Mouse (Mus musculus): ENCODE data around the gene Abr. TPM values are rescaled to one million over a fixed set of nuclear protein-coding genes. Genes with fewer than 3 reads are reported as not detected.
A peak's percentile ranks its signal among the peaks of the same experiment; 100 is the strongest.

Abr gene
- polyA plus RNA-seq, 1 experiment from 2014 or later: 44.9 TPM

DNA sequence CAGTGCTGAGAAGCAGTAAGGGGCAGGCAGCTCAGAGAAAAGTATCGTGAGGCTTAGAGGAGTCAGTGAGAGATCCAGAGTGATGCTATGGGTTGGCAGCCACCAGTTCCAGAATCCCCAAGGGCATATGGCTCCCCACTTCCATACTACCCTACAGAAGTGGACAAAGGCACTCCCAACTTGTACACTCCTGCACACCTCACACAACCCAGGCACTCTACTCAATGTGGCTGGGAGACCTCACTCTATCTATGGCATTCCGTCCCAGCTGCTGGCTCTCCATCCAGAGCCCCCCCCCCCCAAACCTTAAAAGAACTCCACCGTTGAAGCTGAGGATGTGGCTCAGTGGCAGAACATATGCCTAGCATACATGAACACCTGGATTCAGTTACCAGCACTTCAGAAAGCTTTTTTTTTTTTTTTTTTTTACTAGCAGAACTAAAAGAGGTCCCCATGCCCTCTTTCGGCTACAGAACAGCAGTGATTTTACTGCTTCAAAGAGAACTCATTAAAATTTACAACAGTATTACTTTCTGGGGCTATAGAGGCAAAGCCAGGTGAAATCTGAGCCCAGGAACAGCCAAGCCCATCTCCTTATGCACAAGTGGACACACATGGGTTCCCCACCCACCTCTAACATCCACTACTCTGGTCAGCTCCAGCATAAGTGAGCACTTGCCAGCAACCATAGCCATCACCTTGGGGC lies 96.3 kb downstream of the Abr start:
- Histone ChIP-seq H3K9ac (ENCODE audit: low read length) (no peak overlapping the region), H3K4me1 (ENCODE audit: control insufficient read depth, insufficient read depth, low read length) (peaks cover 8% of the 10 kb centered on the region), H3K36me3 (ENCODE audit: control insufficient read depth, insufficient read depth, low read length) (no peaks in the 10 kb centered on the region), H3K9me3 (ENCODE audit: control insufficient read depth, low read length) (no peaks in the 10 kb centered on the region), H3K27me3 (ENCODE audit: control insufficient read depth, insufficient read depth, low read length) (no peaks in the 10 kb centered on the region), H3K4me3 (ENCODE audit: low read depth, low read length) (no peak overlapping the region), H3K4me2 (ENCODE audit: low read depth) (no peak overlapping the region), H3K27ac (ENCODE audit: low read depth, low read length) (no peak overlapping the region)
- ATAC-seq (ENCODE audit: insufficient read depth, low FRiP score, low TSS enrichment) (no peak), DNase-seq (ENCODE audit: low spot score) (no peak)
- WGBS: 64% methylated on average over 4 of the region's 4 CpGs

DNA sequence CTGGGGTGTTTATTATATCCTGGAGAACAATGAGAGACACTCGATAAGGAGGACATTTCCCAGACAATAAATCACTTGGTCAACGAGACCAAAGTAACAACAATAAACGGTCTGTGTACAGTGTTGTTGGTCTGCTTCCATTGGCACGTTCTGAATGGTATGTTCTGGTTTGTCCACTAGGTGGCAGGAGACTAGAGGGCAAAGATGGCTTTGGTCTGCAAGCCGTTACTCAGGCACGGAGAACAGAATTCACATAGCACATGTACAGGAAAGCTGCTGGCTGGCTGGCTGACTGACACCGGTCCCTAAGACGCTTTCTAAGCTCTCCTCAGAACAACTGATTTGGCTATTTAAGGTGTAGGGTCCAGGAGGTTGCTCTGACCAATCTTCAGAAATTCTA lies 97.2 kb downstream of the Abr start:
- H3K9ac ChIP-seq (ENCODE audit: low read length): no peak overlapping the region
- no peaks in the 10 kb centered on the region for H3K9me3 ChIP-seq (ENCODE audit: control insufficient read depth, low read length)
- no peak overlapping the region for H3K27ac ChIP-seq (ENCODE audit: low read depth, low read length)
- WGBS: 14% methylated on average over 8 of the region's 8 CpGs
- ATAC-seq (ENCODE audit: insufficient read depth, low FRiP score, low TSS enrichment): peak; percentile 61; the same call in 1 of the 2 replicates
- H3K4me3 ChIP-seq (ENCODE audit: low read depth, low read length): no peak overlapping the region
- no peaks in the 10 kb centered on the region for H3K27me3 ChIP-seq (ENCODE audit: control insufficient read depth, insufficient read depth, low read length)
- DNase-seq (ENCODE audit: low spot score): peak; percentile 66
- peaks cover 8% of the 10 kb centered on the region for H3K4me1 ChIP-seq (ENCODE audit: control insufficient read depth, insufficient read depth, low read length)
- no peak overlapping the region for H3K4me2 ChIP-seq (ENCODE audit: low read depth)
- H3K36me3 ChIP-seq (ENCODE audit: control insufficient read depth, insufficient read depth, low read length): no peaks in the 10 kb centered on the region

DNA sequence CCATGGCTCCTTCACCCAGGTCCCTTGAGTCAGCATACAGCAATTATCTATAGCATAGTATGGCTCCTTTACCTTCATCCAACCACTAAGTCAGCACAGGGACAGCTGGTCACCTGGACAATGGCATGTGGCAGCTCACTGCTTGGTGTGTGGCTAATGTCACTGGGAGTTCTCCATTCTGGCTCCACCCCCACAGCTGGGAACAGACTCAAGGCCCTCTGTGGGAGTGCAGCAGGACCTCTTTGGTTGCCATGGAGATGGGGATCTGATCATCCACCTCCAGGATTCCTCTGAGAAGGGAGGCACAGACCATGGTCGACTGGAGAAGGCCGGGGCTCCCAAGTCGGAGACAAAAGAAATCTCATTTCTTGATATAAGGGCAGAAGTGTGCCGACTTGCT lies 98.8 kb downstream of the Abr start:
- ATAC-seq (ENCODE audit: insufficient read depth, low FRiP score, low TSS enrichment): peak; percentile 65; the same call in 1 of the 2 replicates
- Histone ChIP-seq H3K4me1 (ENCODE audit: control insufficient read depth, insufficient read depth, low read length) (peaks cover 8% of the 10 kb centered on the region), H3K9ac (ENCODE audit: low read length) (no peak overlapping the region), H3K36me3 (ENCODE audit: control insufficient read depth, insufficient read depth, low read length) (no peaks in the 10 kb centered on the region), H3K4me2 (ENCODE audit: low read depth) (no peak overlapping the region), H3K9me3 (ENCODE audit: control insufficient read depth, low read length) (no peaks in the 10 kb centered on the region), H3K4me3 (ENCODE audit: low read depth, low read length) (no peak overlapping the region), H3K27ac (ENCODE audit: low read depth, low read length) (no peak overlapping the region), H3K27me3 (ENCODE audit: control insufficient read depth, insufficient read depth, low read length) (no peaks in the 10 kb centered on the region)
- 24% methylated on average over 4 of the region's 4 CpGs for WGBS
- DNase-seq (ENCODE audit: low spot score): peak; percentile 65

DNA sequence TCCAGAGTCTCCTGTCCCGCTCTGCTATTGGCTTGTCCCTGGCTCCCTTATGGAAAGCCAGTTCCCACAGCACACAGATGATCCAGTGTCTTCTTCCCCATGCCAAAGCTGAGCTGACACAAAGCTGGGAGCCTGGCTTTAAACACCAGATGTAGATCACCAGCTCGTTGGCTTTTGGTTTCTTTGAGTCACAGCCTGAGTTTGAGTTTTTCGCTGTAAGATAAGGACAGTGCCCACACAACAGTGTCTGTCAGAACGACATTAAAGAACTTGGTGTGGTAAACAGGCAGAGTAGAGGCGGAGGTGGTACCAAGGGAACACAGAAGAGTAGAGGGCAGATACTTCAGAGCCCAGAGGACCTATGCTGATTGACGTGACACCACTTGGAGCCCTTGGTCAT lies 101.2 kb downstream of the Abr start:
- Histone ChIP-seq H3K4me3 (ENCODE audit: low read depth, low read length) (no peak overlapping the region), H3K27ac (ENCODE audit: low read depth, low read length) (no peak overlapping the region), H3K27me3 (ENCODE audit: control insufficient read depth, insufficient read depth, low read length) (no peaks in the 10 kb centered on the region), H3K4me1 (ENCODE audit: control insufficient read depth, insufficient read depth, low read length) (peaks cover 8% of the 10 kb centered on the region), H3K9me3 (ENCODE audit: control insufficient read depth, low read length) (no peaks in the 10 kb centered on the region), H3K9ac (ENCODE audit: low read length) (no peak overlapping the region), H3K36me3 (ENCODE audit: control insufficient read depth, insufficient read depth, low read length) (no peaks in the 10 kb centered on the region), H3K4me2 (ENCODE audit: low read depth) (no peak overlapping the region)
- WGBS: 92% methylated on average over 6 of the region's 6 CpGs
- DNase-seq (ENCODE audit: low spot score) (no peak), ATAC-seq (ENCODE audit: insufficient read depth, low FRiP score, low TSS enrichment) (no peak)

DNA sequence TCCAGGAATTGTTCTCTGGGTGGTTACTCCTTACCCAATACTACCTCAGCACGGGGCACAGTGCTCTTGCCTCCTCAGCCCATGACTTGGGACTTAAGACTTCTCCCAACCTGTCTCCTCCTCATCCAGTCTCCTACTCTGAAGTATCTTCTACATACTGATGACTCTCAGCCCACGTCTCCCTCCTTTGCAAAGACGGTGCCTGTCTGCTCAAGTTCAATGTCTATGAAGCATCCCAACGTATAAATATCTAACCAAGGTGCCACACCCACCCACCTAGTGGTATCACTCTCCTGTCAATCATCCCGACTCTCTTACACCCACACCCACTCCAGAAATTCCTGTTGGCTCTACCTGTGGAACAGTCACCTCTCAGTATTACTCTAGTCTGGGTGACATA lies 103.5 kb downstream of the Abr start:
- Histone ChIP-seq H3K4me2 (ENCODE audit: low read depth) (no peak overlapping the region), H3K9ac (ENCODE audit: low read length) (no peak overlapping the region), H3K9me3 (ENCODE audit: control insufficient read depth, low read length) (no peaks in the 10 kb centered on the region), H3K4me1 (ENCODE audit: control insufficient read depth, insufficient read depth, low read length) (peaks cover 5% of the 10 kb centered on the region), H3K4me3 (ENCODE audit: low read depth, low read length) (no peak overlapping the region), H3K27ac (ENCODE audit: low read depth, low read length) (no peak overlapping the region), H3K27me3 (ENCODE audit: control insufficient read depth, insufficient read depth, low read length) (no peaks in the 10 kb centered on the region), H3K36me3 (ENCODE audit: control insufficient read depth, insufficient read depth, low read length) (no peaks in the 10 kb centered on the region)
- 92% methylated on average over 5 of the region's 5 CpGs for WGBS
- no peak for DNase-seq (ENCODE audit: low spot score)
- ATAC-seq (ENCODE audit: insufficient read depth, low FRiP score, low TSS enrichment): no peak

DNA sequence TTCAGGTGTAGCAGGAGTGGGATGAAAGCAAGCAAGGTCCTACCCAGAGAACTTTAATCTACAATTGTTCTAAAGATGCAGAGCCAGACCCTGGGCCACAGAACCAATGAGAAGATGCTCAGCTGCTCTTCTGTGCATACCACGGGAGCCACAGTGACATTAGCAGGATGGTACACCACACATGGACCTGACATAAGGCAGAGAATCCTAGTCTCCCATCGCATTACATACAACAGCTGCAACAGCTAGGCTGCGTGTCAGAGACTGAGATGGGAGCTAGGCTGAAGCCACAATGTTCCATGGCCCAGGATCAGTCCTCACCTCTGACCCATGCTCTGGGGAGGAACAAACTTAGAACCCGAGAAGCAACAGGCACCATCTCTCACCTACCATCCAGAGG lies 104.0 kb downstream of the Abr start:
- Histone ChIP-seq H3K9me3 (ENCODE audit: control insufficient read depth, low read length) (no peaks in the 10 kb centered on the region), H3K27ac (ENCODE audit: low read depth, low read length) (no peak overlapping the region), H3K4me2 (ENCODE audit: low read depth) (no peak overlapping the region), H3K9ac (ENCODE audit: low read length) (no peak overlapping the region), H3K4me3 (ENCODE audit: low read depth, low read length) (no peak overlapping the region), H3K4me1 (ENCODE audit: control insufficient read depth, insufficient read depth, low read length) (peaks cover 2% of the 10 kb centered on the region; the same call in 1 of the 2 replicates), H3K27me3 (ENCODE audit: control insufficient read depth, insufficient read depth, low read length) (no peaks in the 10 kb centered on the region), H3K36me3 (ENCODE audit: control insufficient read depth, insufficient read depth, low read length) (no peaks in the 10 kb centered on the region)
- WGBS: 85% methylated on average over 4 of the region's 4 CpGs
- ATAC-seq (ENCODE audit: insufficient read depth, low FRiP score, low TSS enrichment) (no peak), DNase-seq (ENCODE audit: low spot score) (no peak)

DNA sequence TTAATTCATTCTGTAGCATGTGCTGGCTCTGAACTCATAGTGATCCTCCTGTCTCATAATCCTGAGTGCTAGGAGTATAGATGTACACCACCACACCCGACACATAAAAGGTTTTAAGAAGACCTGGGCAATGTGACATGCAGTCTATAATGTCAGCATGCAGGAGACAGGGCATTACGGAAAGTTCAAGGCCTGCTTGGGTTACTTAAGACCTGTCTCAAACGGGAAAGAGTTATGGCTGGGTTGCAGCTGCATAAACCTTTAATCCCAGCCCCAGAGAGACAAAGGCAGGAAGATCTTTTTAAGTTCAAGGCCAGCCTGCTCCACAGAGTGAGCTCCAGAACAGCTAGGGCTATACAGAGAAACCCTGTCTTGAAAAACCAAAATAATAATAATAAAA lies 105.2 kb downstream of the Abr start:
- WGBS: 84% methylated on average over 3 of the region's 3 CpGs

DNA sequence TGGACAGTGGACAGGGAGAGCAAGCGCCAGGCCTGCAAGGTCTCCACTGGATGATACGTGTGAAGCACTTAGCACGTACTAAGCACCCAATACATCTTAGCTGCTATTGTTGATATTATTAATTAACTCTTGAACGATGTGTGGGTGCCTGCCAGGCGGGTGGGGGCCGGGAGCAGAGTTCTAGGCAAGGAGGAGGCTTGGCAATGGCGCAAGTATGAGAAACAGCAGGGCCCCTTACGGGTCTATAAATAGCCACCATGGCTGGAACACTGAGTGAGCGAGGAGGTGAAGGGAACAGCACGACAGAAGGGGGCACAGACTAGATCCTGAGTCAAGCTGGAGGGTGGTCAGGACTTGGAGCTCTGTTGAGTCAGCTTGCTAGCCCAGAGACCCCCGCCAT lies 107.0 kb downstream of the Abr start:
- no peak overlapping the region for H3K27ac ChIP-seq (ENCODE audit: low read depth, low read length)
- no peak for DNase-seq (ENCODE audit: low spot score)
- ATAC-seq (ENCODE audit: insufficient read depth, low FRiP score, low TSS enrichment): no peak
- H3K9ac ChIP-seq (ENCODE audit: low read length): no peak overlapping the region
- H3K36me3 ChIP-seq (ENCODE audit: control insufficient read depth, insufficient read depth, low read length): no peaks in the 10 kb centered on the region
- 85% methylated on average over 11 of the region's 11 CpGs for WGBS
- H3K4me1 ChIP-seq (ENCODE audit: control insufficient read depth, insufficient read depth, low read length): no peaks in the 10 kb centered on the region
- H3K4me2 ChIP-seq (ENCODE audit: low read depth): no peak overlapping the region
- no peaks in the 10 kb centered on the region for H3K9me3 ChIP-seq (ENCODE audit: control insufficient read depth, low read length)
- no peak overlapping the region for H3K4me3 ChIP-seq (ENCODE audit: low read depth, low read length)
- no peaks in the 10 kb centered on the region for H3K27me3 ChIP-seq (ENCODE audit: control insufficient read depth, insufficient read depth, low read length)

More for the DNA sequence above, 105.2 kb downstream of the Abr start:
- ATAC-seq (ENCODE audit: insufficient read depth, low FRiP score, low TSS enrichment) (no peak), DNase-seq (ENCODE audit: low spot score) (no peak)
- Histone ChIP-seq H3K4me3 (ENCODE audit: low read depth, low read length) (no peak overlapping the region), H3K4me1 (ENCODE audit: control insufficient read depth, insufficient read depth, low read length) (no peaks in the 10 kb centered on the region), H3K9me3 (ENCODE audit: control insufficient read depth, low read length) (no peaks in the 10 kb centered on the region), H3K4me2 (ENCODE audit: low read depth) (no peak overlapping the region), H3K27me3 (ENCODE audit: control insufficient read depth, insufficient read depth, low read length) (no peaks in the 10 kb centered on the region), H3K36me3 (ENCODE audit: control insufficient read depth, insufficient read depth, low read length) (no peaks in the 10 kb centered on the region), H3K27ac (ENCODE audit: low read depth, low read length) (no peak overlapping the region), H3K9ac (ENCODE audit: low read length) (no peak overlapping the region)

DNA sequence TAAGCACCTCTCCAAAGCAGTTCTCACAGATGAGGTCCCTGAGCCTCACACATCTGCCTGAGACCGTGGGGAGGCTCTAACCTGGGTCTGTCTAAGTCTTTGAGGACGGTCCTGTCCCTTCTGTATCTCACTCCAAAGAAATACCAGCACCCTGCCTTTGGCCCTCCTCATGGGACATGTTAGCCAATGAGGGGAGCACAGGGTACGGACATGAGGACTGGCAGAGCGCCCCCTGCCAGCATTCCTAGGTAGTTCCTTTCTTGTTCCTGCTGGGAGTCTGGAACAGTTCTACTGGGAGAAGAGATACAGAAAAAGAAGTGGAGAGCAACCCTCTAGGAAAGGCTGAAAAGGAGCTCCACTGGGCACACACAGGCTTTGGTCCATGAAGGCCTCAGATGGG lies 111.1 kb downstream of the Abr start:
- Histone ChIP-seq H3K36me3 (ENCODE audit: control insufficient read depth, insufficient read depth, low read length) (no peaks in the 10 kb centered on the region), H3K4me1 (ENCODE audit: control insufficient read depth, insufficient read depth, low read length) (peaks cover 7% of the 10 kb centered on the region; the same call in 1 of the 2 replicates), H3K4me3 (ENCODE audit: low read depth, low read length) (no peak overlapping the region), H3K4me2 (ENCODE audit: low read depth) (no peak overlapping the region), H3K9ac (ENCODE audit: low read length) (no peak overlapping the region), H3K9me3 (ENCODE audit: control insufficient read depth, low read length) (no peaks in the 10 kb centered on the region), H3K27me3 (ENCODE audit: control insufficient read depth, insufficient read depth, low read length) (no peaks in the 10 kb centered on the region), H3K27ac (ENCODE audit: low read depth, low read length) (no peak overlapping the region)
- no peak for ATAC-seq (ENCODE audit: insufficient read depth, low FRiP score, low TSS enrichment)
- 65% methylated on average over 4 of the region's 4 CpGs for WGBS
- no peak for DNase-seq (ENCODE audit: low spot score)
